Mouse (Mus musculus) monocyte, adult 59 days (primary cell): Measurements from ENCODE around the gene Gja6. TPM values are rescaled to one million over a fixed set of nuclear protein-coding genes. Genes with fewer than 3 reads are reported as not detected.

Experiments
- total RNA-seq, 2 experiments: library from RNA; stranded (reverse); gene quantifications; one replicate each; pipeline ENCODE4 v1.2.4; 2023

The Gja6 gene
- under 1 TPM; 0.31 to 0.33 TPM for total RNA-seq

DNA sequence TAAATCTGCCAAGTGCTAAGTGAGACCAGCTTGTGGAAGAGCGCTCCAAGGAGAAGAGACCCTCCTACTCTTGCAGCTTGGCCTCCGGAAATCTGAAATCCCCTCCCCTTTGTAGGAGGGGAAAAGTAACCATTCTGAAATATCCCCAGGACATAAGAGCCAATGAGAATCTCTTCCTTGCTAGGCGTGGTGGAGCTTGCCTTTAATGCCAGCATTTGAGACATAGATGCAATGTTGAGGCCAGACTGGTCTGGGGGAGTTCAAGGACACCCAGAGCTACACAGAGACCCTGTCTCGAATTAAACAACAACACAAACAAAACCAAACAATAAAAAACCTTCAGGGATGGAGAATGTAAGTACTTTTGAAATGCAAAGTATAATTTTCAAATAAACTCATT, at the start of gene Gja6:
Gene Gja6 (minus strand): TSS at position 101 of the 400 bp plus-strand sequence.

Other genes starting within 250 kb of the Gja6 start
- gene Ppef1, start 171.3 kb downstream of the Gja6 start, total RNA-seq = not detected
- not detected for gene Rs1, start 139.0 kb downstream of the Gja6 start, total RNA-seq
- gene Cdkl5, start 87.7 kb upstream of the Gja6 start, total RNA-seq = 1 to 10 TPM; 1.7 to 2.9 TPM
- not detected for gene Scml2, start 210.1 kb upstream of the Gja6 start, total RNA-seq